Mouse (Mus musculus) urinary bladder, postnatal 0 days (tissue): ENCODE measurements around the gene Fam98b. TPM values are rescaled to one million over a fixed set of nuclear protein-coding genes. Genes with fewer than 3 reads are reported as not detected.

Experiments used
- polyA plus RNA-seq: library from polyadenylated mRNA; unstranded; fragments of >200 nt; fragmentation: Nextera tagmentation; extraction: Ambion mirVana; gene quantifications from 2 replicates; pipeline ENCODE4 v1.2.1, GENCODE M21; 2015

The Fam98b gene
- 7.1 and 7.2 TPM in 2 replicates for polyA plus RNA-seq

GRCm38 (mm10) chr2:117249255-117250000 is at the start of gene Fam98b:
Fam98b (plus strand) TSS chr2:117249739.

Other genes starting within 250 kb of the Fam98b start
- gene Spred1, start 128.4 kb upstream of the Fam98b start, polyA plus RNA-seq = 7.2 and 8.2 TPM in 2 replicates
- gene Rasgrp1, start 93.3 kb downstream of the Fam98b start, polyA plus RNA-seq = 0.36 and 0.45 TPM in 2 replicates